Mouse (Mus musculus) lung, adult 2 months (tissue): ENCODE measurements at regions not wholly inside any gene's neighbourhood (a gene's known extent, or its start where the extent isn't known, plus 50 kb on each side); places are given as distances from the start of the nearest gene placed in this dataset.

Experiments
- CTCF ChIP-seq: fragments of 200-500 bp; IDR thresholded peaks from 2 replicates; pipeline ENCODE4 v1.5.1; 2011; ENCODE audit warnings: mild to moderate bottlenecking, low read length, control low read depth; ENCODE audit not compliant: insufficient read depth
- POLR2A ChIP-seq: fragments of 200-500 bp; IDR thresholded peaks from 2 replicates; pipeline ENCODE4 v1.6.1; 2011; ENCODE audit warnings: low read depth, mild to moderate bottlenecking, control low read depth, low read length, borderline replicate concordance; ENCODE audit errors: extremely low read depth

DNA sequence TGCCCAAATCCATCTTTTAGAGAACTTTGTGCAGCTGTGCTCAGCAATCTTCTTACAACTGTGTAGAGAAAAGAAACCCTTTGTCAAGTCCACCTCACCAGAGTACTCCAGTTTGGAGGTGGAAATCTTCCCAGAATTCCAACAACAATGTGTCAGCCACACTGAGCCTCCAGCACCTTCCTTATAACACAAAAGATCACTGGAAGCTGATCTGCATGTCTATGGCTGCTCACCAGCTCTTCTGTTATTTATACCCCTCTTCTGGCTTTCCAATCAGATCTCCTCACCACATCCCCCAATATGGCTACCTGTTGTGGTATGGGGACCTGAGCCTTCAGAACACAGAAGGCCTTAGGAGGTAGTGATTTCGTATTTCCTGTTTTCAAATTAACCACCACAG is 50.2 kb upstream of the Galnt18 start:
- no peak for TF ChIP-seq POLR2A
- TF ChIP-seq CTCF = no peak
